Mouse (Mus musculus) hindbrain, embryonic 14.5 days (tissue): ENCODE results near the gene Prkag2. TPM values are rescaled to one million over a fixed set of nuclear protein-coding genes. Genes with fewer than 3 reads are reported as not detected.

Experiments used
- ATAC-seq: fragments of 200-750 bp; cut with Nextera tagmentation; 2 replicates; pipeline ENCODE4 v1.8.0; 2017; ENCODE audit warnings: moderate number of reproducible peaks, mild to moderate bottlenecking, moderate TSS enrichment, moderate library complexity; ENCODE audit not compliant: low FRiP score
- DNase-seq: peaks from one replicate; pipeline ENCODE4 v3.0.0-alpha.2; 2015; ENCODE audit warnings: low spot score
- H3K27ac ChIP-seq: fragments of 300-500 bp; sonication (generic); 2 replicates; pipeline ENCODE4 v1.5.1; 2014; ENCODE audit warnings: mild to moderate bottlenecking, moderate library complexity
- H3K27me3 ChIP-seq: fragments of 300-500 bp; sonication (generic); 2 replicates; pipeline ENCODE4 v1.6.1; 2014; ENCODE audit warnings: mild to moderate bottlenecking, low read length, mixed read lengths; ENCODE audit not compliant: control insufficient read depth, insufficient read depth
- H3K36me3 ChIP-seq: fragments of 300-500 bp; sonication (generic); replicated peaks from 2 replicates; pipeline ENCODE4 v1.6.1; 2014; ENCODE audit not compliant: control insufficient read depth, insufficient read depth
- H3K4me1 ChIP-seq: fragments of 300-500 bp; sonication (generic); replicated peaks from 2 replicates; pipeline ENCODE4 v1.6.1; 2014; ENCODE audit warnings: antibody characterized with exemption, low read length, mixed read lengths; ENCODE audit not compliant: control insufficient read depth, insufficient read depth
- H3K4me2 ChIP-seq: fragments of 300-500 bp; sonication (generic); replicated peaks from 2 replicates; pipeline ENCODE4 v1.6.1; 2014; ENCODE audit warnings: mild to moderate bottlenecking, moderate library complexity
- H3K4me3 ChIP-seq: fragments of 300-500 bp; sonication (generic); replicated peaks from 2 replicates; pipeline ENCODE4 v1.5.1; 2014; ENCODE audit warnings: mild to moderate bottlenecking, low read length
- H3K9ac ChIP-seq: fragments of 300-500 bp; sonication (generic); 2 replicates; pipeline ENCODE4 v1.6.1; 2014
- H3K9me3 ChIP-seq: fragments of 300-500 bp; sonication (generic); 2 replicates; pipeline ENCODE4 v1.6.1; 2016; ENCODE audit warnings: low read length; ENCODE audit not compliant: control insufficient read depth
- WGBS: fragments of 180-500 bp; shearing (Covaris S2); extraction: QIAGEN DNeasy Blood & Tissue Kit; methylation state at CpG from one replicate; pipeline ENCODE4 v1.1.7; 2014; 5-methylcytosine and 5-hydroxymethylcytosine counted together
- polyA plus RNA-seq: library from polyadenylated mRNA; unstranded; fragments of >200 nt; fragmentation: Nextera tagmentation; extraction: Ambion mirVana; gene quantifications from 2 replicates; pipeline ENCODE4 v1.2.1, GENCODE M21; 2014

Gene Prkag2
- polyA plus RNA-seq, 1 experiment from 2014 or later, result 105 TPM

DNA sequence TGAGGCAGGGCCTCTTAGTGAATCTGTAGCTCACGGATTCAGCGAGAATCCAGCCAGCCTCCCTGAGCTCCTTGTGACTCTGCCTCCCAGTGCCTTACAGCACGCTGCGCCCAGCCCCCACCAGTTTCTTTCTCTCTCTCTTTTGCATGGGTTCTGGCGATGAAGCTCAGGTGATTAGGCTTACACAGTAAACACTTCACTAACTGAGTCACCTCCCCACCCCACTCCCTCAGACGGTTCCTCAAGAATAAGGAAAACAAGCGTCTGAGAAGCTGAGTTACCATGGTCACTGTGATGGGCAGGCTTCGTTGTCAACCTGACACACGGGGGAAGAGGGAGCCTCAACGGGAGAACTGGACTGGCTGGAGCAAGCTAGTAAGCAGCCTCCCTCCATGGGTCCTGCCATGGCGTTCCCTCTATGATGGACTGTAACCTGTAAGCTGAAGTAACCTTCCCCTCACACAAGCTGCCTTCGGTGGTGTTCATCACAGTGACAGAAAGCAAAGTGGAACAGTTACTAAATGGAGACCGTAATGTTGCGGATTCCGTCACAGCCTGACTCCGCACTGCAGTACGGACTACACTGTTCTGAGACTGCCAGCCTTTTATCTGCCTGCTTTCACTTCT lies 37.8 kb downstream of the Prkag2 start:
- no peak overlapping the region for H3K9ac ChIP-seq
- peaks cover 34% of the 10 kb centered on the region for H3K4me1 ChIP-seq
- no peak overlapping the region for H3K27ac ChIP-seq
- no peak overlapping the region for H3K4me2 ChIP-seq
- no peak for ATAC-seq
- WGBS, result 41% methylated on average over 17 of the region's 17 CpGs
- H3K27me3 ChIP-seq, result no peaks in the 10 kb centered on the region
- DNase-seq, result no peak
- no peaks in the 10 kb centered on the region for H3K9me3 ChIP-seq
- no peaks in the 10 kb centered on the region for H3K36me3 ChIP-seq
- H3K4me3 ChIP-seq, result no peak overlapping the region

DNA sequence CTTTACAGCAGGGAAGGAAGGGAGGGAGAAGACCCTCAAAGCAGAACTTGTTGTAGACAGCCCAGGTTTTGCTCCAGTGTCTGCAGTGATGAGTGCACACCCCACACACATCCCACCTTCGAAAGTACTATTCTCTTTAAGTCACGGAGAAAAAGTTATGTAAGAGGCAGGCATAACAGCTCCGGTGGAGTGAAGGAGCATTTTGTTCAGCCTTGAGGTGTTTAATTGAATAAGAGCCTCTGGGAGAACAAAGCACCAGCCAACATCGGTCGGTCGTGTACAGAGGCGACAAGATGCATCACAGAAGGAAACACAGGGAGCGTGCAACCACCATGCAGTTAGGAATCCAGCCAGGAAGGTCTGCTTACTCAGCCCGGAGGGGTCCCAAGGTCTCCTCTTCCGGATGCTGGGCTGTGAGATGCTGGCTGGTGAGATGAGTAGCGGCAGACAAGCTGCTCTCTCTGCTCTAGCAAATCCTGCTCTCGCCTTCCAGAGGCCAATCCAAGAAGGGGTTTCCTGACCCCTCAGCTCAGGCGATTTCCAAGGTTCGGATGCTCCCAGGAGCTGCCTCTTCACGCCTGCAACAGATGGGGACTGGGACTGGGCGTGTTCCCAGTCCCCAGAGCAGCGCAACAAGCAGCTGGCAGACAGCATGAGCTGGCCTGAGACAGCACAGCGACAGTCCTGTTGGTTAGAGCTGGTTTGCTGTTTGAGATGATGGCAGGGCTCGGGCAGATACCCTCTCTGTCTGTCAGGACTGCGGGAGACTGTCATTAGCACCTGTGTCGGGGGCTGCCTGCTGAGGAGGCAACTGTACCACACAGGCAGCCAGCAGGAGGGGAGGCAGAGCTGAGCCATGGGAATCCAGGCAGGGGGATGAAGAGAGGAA lies 41.3 kb downstream of the Prkag2 start:
- H3K4me3 ChIP-seq, result no peak overlapping the region
- peak overlapping the region; percentile 9; the same call in 1 of the 2 replicates for H3K9ac ChIP-seq
- H3K9me3 ChIP-seq, result no peaks in the 10 kb centered on the region
- DNase-seq (peak; percentile 31), ATAC-seq (peak; percentile 44; the same call in 1 of the 2 replicates)
- WGBS, result 15% methylated on average over 21 of the region's 21 CpGs
- peak overlapping the region; percentile 23 for H3K4me2 ChIP-seq
- H3K27me3 ChIP-seq, result no peaks in the 10 kb centered on the region
- no peaks in the 10 kb centered on the region for H3K36me3 ChIP-seq
- no peak overlapping the region for H3K27ac ChIP-seq
- peaks cover 25% of the 10 kb centered on the region for H3K4me1 ChIP-seq

DNA sequence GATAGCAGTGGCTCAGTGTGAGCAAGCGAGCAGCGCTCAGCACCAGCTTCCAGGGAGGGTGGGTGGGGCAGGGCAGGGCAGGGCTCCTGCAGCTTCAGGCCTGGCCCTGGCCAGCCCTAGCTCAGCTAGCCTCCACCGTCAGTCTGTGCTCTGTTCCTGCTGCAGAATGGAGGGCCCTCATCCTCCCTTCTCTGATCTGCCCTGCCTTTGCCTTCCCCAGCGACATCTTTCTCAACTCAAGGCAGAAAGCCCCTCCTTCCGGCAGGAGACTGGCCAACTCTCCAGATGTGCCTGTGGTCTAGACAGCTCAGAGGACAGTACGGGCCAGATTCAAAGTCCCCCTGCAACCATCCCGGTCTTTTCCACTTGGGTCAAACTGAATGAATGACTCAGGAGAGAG lies 42.0 kb downstream of the Prkag2 start:
- Histone ChIP-seq H3K27me3 (no peaks in the 10 kb centered on the region), H3K36me3 (no peaks in the 10 kb centered on the region), H3K9me3 (no peaks in the 10 kb centered on the region), H3K27ac (no peak overlapping the region), H3K9ac (no peak overlapping the region), H3K4me2 (peak overlapping the region; percentile 23; the same call in 1 of the 2 replicates), H3K4me1 (peaks cover 25% of the 10 kb centered on the region), H3K4me3 (no peak overlapping the region)
- no peak for ATAC-seq
- DNase-seq, result no peak
- 39% methylated on average over 7 of the region's 7 CpGs for WGBS

DNA sequence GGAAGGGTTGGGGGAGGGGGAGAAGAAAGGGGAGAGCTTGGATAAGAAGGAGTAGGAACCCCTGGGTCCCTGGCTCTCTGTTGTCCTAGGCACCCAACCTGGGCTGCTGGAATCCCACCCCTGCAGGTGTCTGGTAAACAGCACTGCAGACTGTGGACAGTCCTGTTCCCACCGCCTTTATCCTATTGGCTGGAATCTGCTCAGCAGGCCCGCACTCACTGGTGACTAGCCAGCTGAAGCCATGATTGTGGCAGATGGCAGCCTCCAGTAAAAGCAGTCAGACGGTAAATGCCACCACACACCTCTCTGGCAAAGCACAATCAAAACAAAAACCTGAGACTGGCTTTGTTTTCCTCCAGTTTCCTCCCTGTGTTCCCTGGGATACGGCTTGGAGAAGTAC lies 45.2 kb downstream of the Prkag2 start:
- 33% methylated on average over 4 of the region's 4 CpGs for WGBS
- DNase-seq, result no peak
- no peak overlapping the region for H3K4me2 ChIP-seq
- H3K4me1 ChIP-seq, result peaks cover 19% of the 10 kb centered on the region
- peak overlapping the region; percentile 14; the same call in 1 of the 2 replicates for H3K27ac ChIP-seq
- no peaks in the 10 kb centered on the region for H3K9me3 ChIP-seq
- ATAC-seq, result no peak
- no peaks in the 10 kb centered on the region for H3K36me3 ChIP-seq
- H3K27me3 ChIP-seq, result no peaks in the 10 kb centered on the region
- no peak overlapping the region for H3K9ac ChIP-seq
- H3K4me3 ChIP-seq, result no peak overlapping the region

DNA sequence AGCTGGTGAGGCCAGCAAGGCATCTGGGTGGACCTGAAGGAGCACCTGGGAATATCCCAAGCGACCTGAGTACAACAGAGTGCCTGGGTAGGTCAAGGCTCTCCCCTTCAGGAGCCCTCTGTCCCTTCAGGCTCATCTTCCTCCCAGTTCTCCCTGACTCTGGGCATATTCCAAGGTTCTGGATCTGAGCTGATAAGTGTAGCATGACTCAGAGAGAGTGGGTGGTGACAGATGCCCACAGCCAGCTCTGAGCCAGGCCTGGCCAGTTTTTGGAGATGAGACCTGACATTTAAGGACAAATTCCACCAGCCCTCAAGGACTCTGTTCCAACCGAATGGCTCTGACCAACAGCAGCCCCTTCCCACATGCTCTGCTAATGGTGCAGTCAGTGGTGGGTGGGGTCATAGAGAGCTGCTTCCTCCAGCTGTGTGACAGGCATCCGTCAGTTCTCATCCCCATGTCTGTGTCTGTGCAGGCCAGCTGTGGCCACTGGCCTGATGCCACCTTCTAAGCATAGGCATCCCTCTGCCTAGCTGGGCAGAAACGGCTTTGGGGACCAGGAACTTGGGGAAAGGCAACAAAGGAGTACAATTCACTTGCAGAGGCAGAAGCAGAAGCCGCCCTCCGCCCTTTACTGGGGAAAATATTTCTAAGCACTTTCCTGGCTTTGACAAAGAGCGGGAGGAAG lies 46.3 kb downstream of the Prkag2 start:
- Histone ChIP-seq H3K9me3 (no peaks in the 10 kb centered on the region), H3K4me3 (no peak overlapping the region), H3K27me3 (no peaks in the 10 kb centered on the region), H3K27ac (no peak overlapping the region), H3K4me2 (no peak overlapping the region), H3K9ac (no peak overlapping the region), H3K36me3 (no peaks in the 10 kb centered on the region), H3K4me1 (peaks cover 8% of the 10 kb centered on the region)
- 80% methylated on average over 7 of the region's 7 CpGs for WGBS
- ATAC-seq, result no peak
- DNase-seq, result no peak

DNA sequence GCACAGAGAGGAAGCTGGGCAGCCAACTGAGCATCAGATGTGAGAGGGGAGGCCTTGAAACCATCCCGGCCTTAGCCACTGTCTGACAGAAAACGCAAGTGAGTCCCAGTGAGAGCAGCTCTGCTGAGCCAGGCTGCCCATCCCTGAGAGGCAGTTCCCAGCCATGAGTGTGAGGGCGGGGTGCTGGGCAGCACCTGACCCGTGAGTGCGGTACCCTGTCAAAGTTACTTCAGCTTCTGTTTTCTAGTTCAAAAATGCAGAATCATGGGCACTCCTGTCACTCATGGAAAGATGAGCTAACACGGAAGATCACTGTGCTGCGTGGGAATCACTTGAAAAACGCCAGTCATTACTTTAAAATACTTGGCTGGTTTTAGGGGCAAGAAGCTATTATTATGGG lies 49.6 kb downstream of the Prkag2 start:
- H3K9ac ChIP-seq, result no peak overlapping the region
- H3K27me3 ChIP-seq, result no peaks in the 10 kb centered on the region
- no peak overlapping the region for H3K4me2 ChIP-seq
- ATAC-seq (no peak), DNase-seq (no peak)
- WGBS, result 67% methylated on average over 8 of the region's 8 CpGs
- no peak overlapping the region for H3K27ac ChIP-seq
- H3K4me3 ChIP-seq, result no peak overlapping the region
- no peaks in the 10 kb centered on the region for H3K36me3 ChIP-seq
- H3K9me3 ChIP-seq, result no peaks in the 10 kb centered on the region
- no peaks in the 10 kb centered on the region; the same call in 1 of the 2 replicates for H3K4me1 ChIP-seq

DNA sequence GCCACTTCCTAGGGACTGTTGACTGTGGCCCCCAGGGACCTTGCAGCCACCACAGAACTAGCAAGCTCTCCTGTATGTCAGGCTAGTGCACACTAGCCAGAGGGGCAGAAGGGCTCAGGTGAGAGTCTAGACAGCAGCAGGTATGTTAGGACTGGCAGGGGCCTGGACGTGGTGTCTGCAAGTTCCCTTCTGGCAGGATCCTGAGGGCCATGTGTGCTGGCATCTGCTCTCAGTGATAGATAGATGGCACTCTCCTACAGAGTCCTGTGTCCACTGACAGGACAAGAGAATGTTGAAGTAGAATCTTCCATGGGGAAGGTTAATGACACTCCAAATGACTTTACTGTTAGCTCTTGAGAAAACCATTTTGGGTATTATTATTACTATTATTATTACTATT lies 52.8 kb downstream of the Prkag2 start:
- no peak overlapping the region for H3K4me2 ChIP-seq
- H3K4me1 ChIP-seq, result no peaks in the 10 kb centered on the region
- no peaks in the 10 kb centered on the region for H3K27me3 ChIP-seq
- H3K9me3 ChIP-seq, result no peaks in the 10 kb centered on the region
- no peak for ATAC-seq
- no peak overlapping the region for H3K4me3 ChIP-seq
- H3K36me3 ChIP-seq, result no peaks in the 10 kb centered on the region
- no peak overlapping the region for H3K9ac ChIP-seq
- 78% methylated on average over 1 of the region's 1 CpGs for WGBS
- DNase-seq, result no peak
- no peak overlapping the region for H3K27ac ChIP-seq

DNA sequence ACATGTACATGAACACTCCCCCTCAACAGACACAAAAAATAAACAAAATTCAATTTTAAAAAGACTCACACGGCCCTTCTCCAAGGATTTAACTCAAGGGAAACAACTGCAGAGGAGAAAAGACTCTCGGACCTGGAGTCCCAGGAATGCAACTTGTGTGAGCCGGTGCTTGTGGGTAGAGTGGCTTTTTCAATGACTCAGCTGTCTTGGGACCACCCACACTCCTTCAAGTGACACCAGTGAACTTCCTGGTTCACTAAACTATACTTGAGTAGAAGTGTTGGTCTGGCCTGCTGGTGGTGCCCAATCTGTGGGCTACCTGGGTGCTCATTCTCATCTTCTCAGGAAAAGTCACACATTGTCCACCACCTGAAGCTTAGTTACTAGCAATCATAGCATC lies 53.7 kb downstream of the Prkag2 start:
- Histone ChIP-seq H3K27me3 (no peaks in the 10 kb centered on the region), H3K4me3 (no peak overlapping the region), H3K4me2 (no peak overlapping the region), H3K4me1 (no peaks in the 10 kb centered on the region), H3K9me3 (no peaks in the 10 kb centered on the region), H3K36me3 (no peaks in the 10 kb centered on the region), H3K27ac (no peak overlapping the region), H3K9ac (no peak overlapping the region)
- DNase-seq, result no peak
- no peak for ATAC-seq
- WGBS, result 85% methylated on average over 3 of the region's 3 CpGs

DNA sequence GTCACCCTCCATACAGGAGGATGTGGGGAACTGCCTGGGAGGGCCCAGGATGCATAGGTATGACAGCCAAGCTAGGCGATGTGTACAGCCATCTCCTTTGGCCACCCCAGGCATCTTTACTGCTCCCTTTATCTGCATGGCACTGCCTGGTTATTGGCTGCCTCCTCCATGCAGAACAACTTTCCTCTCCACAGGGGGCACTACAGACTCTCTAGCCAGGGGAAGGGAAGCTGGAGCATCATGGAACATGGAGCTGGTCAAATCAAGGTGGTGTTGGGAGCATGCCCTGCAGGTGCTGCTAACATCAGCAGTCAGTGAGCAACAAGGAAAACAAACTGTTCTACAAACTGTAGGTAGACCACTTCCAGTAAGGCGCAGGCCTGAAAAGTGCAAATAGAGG lies 56.4 kb downstream of the Prkag2 start:
- Histone ChIP-seq H3K9me3 (0 out of 2 replicates have a peak, but pooled peaks cover 3% of the 10 kb centered on the region), H3K4me1 (no peaks in the 10 kb centered on the region), H3K9ac (no peak overlapping the region), H3K27ac (no peak overlapping the region), H3K36me3 (no peaks in the 10 kb centered on the region), H3K27me3 (no peaks in the 10 kb centered on the region), H3K4me2 (no peak overlapping the region), H3K4me3 (no peak overlapping the region)
- ATAC-seq (no peak), DNase-seq (no peak)
- 86% methylated on average over 2 of the region's 2 CpGs for WGBS
